Mouse (Mus musculus): ENCODE results near the gene Msi2. TPM values are rescaled to one million over a fixed set of nuclear protein-coding genes. Genes with fewer than 3 reads are reported as not detected.

The Msi2 gene
- polyA plus RNA-seq, 1 experiment from 2014 or later, result 33.1 TPM

GRCm38 (mm10) chr11:88348056-88348455, 370.3 kb downstream of the Msi2 start:
- no peaks in the 10 kb centered on the region for H3K27me3 ChIP-seq (ENCODE audit: control insufficient read depth, insufficient read depth, low read length)
- H3K9me3 ChIP-seq (ENCODE audit: control insufficient read depth, low read length), result no peaks in the 10 kb centered on the region
- WGBS, result 8% methylated on average over 3 of the region's 3 CpGs
- peaks cover 48% of the 10 kb centered on the region for H3K4me1 ChIP-seq (ENCODE audit: control insufficient read depth, insufficient read depth, low read length)
- no peak for ATAC-seq (ENCODE audit: low FRiP score, low TSS enrichment)
- H3K36me3 ChIP-seq (ENCODE audit: control insufficient read depth, insufficient read depth, low read length), result peaks cover 11% of the 10 kb centered on the region; the same call in 1 of the 2 replicates
- peak overlapping the region; percentile 80 for H3K27ac ChIP-seq (replicated peaks; ENCODE audit: low read depth, low read length)
- H3K9ac ChIP-seq (replicated peaks; ENCODE audit: low read length), result no peak overlapping the region
- H3K4me2 ChIP-seq (ENCODE audit: low read length), result no peak overlapping the region
- no peak overlapping the region for H3K4me3 ChIP-seq (replicated peaks; ENCODE audit: low read depth, low read length)
- DNase-seq, result peak; percentile 63

- no peak overlapping the region for H3K4me2 ChIP-seq (ENCODE audit: low read length)
- DNase-seq (no peak), ATAC-seq (ENCODE audit: low FRiP score, low TSS enrichment) (no peak)
- H3K4me3 ChIP-seq (replicated peaks; ENCODE audit: low read depth, low read length), result no peak overlapping the region
- H3K9ac ChIP-seq (replicated peaks; ENCODE audit: low read length), result no peak overlapping the region
- 85% methylated on average over 5 of the region's 5 CpGs for WGBS
- H3K9me3 ChIP-seq (ENCODE audit: control insufficient read depth, low read length), result no peaks in the 10 kb centered on the region
- no peak overlapping the region for H3K27ac ChIP-seq (replicated peaks; ENCODE audit: low read depth, low read length)
- H3K4me1 ChIP-seq (ENCODE audit: control insufficient read depth, insufficient read depth, low read length), result peaks cover 37% of the 10 kb centered on the region
- no peaks in the 10 kb centered on the region for H3K27me3 ChIP-seq (ENCODE audit: control insufficient read depth, insufficient read depth, low read length)
- peaks cover 11% of the 10 kb centered on the region; the same call in 1 of the 2 replicates for H3K36me3 ChIP-seq (ENCODE audit: control insufficient read depth, insufficient read depth, low read length)
These were observed 372.2 kb downstream of the Msi2 start for GRCm38 (mm10) chr11:88346066-88346465.

DNA sequence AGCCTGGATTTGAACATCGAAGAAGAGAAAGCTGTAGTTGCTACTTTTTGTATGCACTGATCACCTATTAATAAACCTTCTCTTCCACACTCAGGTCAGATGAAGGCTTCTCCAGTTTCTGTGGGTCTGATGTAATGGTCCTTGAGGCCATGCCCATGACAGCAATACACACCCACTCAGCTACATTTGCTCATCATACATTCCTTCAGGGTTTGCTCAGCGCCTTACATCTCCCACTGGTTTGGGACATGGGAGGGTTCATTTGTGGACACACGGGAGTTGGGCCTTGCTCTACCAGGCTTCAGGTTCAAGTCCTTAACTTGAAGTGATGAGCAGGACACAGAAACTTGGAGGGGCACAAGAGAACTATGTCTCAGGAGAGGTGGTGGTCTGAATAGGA, 380.4 kb downstream of the Msi2 start:
- H3K4me1 ChIP-seq (ENCODE audit: control insufficient read depth, insufficient read depth, low read length), result peaks cover 6% of the 10 kb centered on the region
- H3K27ac ChIP-seq (replicated peaks; ENCODE audit: low read depth, low read length), result no peak overlapping the region
- H3K9ac ChIP-seq (replicated peaks; ENCODE audit: low read length), result no peak overlapping the region
- H3K36me3 ChIP-seq (ENCODE audit: control insufficient read depth, insufficient read depth, low read length), result peaks cover 12% of the 10 kb centered on the region; the same call in 1 of the 2 replicates
- H3K27me3 ChIP-seq (ENCODE audit: control insufficient read depth, insufficient read depth, low read length), result no peaks in the 10 kb centered on the region
- over 99% methylated on average over 3 of the region's 3 CpGs for whole genome bisulfite sequencing
- no peaks in the 10 kb centered on the region for H3K9me3 ChIP-seq (ENCODE audit: control insufficient read depth, low read length)
- no peak overlapping the region for H3K4me3 ChIP-seq (replicated peaks; ENCODE audit: low read depth, low read length)
- no peak overlapping the region for H3K4me2 ChIP-seq (ENCODE audit: low read length)
- DNase-seq (no peak), ATAC-seq (ENCODE audit: low FRiP score, low TSS enrichment) (no peak)

DNA sequence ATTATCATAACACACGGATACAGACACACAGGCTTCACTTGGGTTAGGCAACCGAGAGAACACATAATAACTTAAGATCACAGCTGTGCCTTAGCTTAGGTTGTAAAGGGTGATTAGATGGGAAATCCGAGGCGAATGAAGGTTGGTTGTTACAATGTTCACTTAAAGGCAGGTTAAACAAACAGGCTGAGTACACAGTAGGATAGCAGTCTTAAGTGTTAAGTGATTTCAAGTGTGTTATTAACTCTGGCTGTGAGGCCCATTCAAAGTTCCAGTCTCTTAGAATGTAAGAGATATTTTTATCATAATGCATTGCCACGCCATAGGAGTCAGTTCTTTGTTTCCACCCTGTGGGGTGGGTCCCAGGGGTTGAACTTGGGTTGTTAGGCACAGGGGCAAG, 383.4 kb downstream of the Msi2 start:
- Histone ChIP-seq H3K9ac (replicated peaks; ENCODE audit: low read length) (no peak overlapping the region), H3K27ac (replicated peaks; ENCODE audit: low read depth, low read length) (peak overlapping the region; percentile 37; the same call in 1 of the 2 replicates), H3K4me1 (ENCODE audit: control insufficient read depth, insufficient read depth, low read length) (peaks cover 18% of the 10 kb centered on the region), H3K9me3 (ENCODE audit: control insufficient read depth, low read length) (no peaks in the 10 kb centered on the region), H3K27me3 (ENCODE audit: control insufficient read depth, insufficient read depth, low read length) (no peaks in the 10 kb centered on the region), H3K4me2 (ENCODE audit: low read length) (no peak overlapping the region), H3K4me3 (replicated peaks; ENCODE audit: low read depth, low read length) (no peak overlapping the region), H3K36me3 (ENCODE audit: control insufficient read depth, insufficient read depth, low read length) (peaks cover 12% of the 10 kb centered on the region; the same call in 1 of the 2 replicates)
- DNase-seq, result no peak
- WGBS, result 19% methylated on average over 5 of the region's 5 CpGs
- ATAC-seq (ENCODE audit: low FRiP score, low TSS enrichment), result no peak

DNA sequence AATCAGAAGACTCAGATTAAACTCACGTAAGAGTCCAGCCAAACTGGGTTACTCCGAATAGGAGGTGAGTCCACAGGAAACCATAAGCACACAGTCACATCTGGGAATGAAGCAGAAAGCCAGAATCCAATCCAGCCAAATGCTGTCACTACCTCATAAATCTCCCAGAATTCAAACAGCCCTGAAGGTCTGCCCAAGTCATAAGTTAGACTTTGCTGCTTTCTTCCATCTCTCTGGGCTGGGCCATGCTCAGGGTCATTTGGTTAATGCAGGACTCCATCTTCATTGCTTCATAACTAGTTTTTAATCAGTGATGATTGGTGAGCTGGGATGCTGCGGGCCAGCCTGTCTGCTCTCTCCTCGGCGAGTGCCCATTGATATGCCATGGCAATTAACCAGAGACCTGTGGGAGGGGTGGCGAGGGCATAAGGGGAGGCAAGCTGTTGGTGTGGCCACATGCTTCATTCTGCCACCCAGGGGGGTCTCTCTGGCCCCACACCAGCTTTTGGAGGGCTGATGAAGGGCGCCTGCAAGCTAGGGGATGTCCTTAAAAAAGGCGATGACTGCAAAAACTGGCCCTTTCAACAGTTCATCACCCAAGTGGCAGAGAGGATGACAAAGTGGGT, 385.9 kb downstream of the Msi2 start:
- Histone ChIP-seq H3K27ac (replicated peaks; ENCODE audit: low read depth, low read length) (no peak overlapping the region), H3K36me3 (ENCODE audit: control insufficient read depth, insufficient read depth, low read length) (no peaks in the 10 kb centered on the region), H3K27me3 (ENCODE audit: control insufficient read depth, insufficient read depth, low read length) (no peaks in the 10 kb centered on the region), H3K9ac (replicated peaks; ENCODE audit: low read length) (no peak overlapping the region), H3K4me2 (ENCODE audit: low read length) (no peak overlapping the region), H3K9me3 (ENCODE audit: control insufficient read depth, low read length) (no peaks in the 10 kb centered on the region), H3K4me1 (ENCODE audit: control insufficient read depth, insufficient read depth, low read length) (peaks cover 18% of the 10 kb centered on the region), H3K4me3 (replicated peaks; ENCODE audit: low read depth, low read length) (no peak overlapping the region)
- 84% methylated on average over 8 of the region's 8 CpGs for WGBS
- DNase-seq (no peak), ATAC-seq (ENCODE audit: low FRiP score, low TSS enrichment) (no peak)

GRCm38 (mm10) chr11:88331722-88332121, 386.6 kb downstream of the Msi2 start:
- Histone ChIP-seq H3K36me3 (ENCODE audit: control insufficient read depth, insufficient read depth, low read length) (no peaks in the 10 kb centered on the region), H3K4me1 (ENCODE audit: control insufficient read depth, insufficient read depth, low read length) (peaks cover 18% of the 10 kb centered on the region), H3K27me3 (ENCODE audit: control insufficient read depth, insufficient read depth, low read length) (no peaks in the 10 kb centered on the region), H3K4me3 (replicated peaks; ENCODE audit: low read depth, low read length) (no peak overlapping the region), H3K27ac (replicated peaks; ENCODE audit: low read depth, low read length) (no peak overlapping the region), H3K9me3 (ENCODE audit: control insufficient read depth, low read length) (no peaks in the 10 kb centered on the region), H3K9ac (replicated peaks; ENCODE audit: low read length) (no peak overlapping the region), H3K4me2 (ENCODE audit: low read length) (no peak overlapping the region)
- no peak for DNase-seq
- no peak for ATAC-seq (ENCODE audit: low FRiP score, low TSS enrichment)
- WGBS, result 91% methylated on average over 8 of the region's 8 CpGs

DNA sequence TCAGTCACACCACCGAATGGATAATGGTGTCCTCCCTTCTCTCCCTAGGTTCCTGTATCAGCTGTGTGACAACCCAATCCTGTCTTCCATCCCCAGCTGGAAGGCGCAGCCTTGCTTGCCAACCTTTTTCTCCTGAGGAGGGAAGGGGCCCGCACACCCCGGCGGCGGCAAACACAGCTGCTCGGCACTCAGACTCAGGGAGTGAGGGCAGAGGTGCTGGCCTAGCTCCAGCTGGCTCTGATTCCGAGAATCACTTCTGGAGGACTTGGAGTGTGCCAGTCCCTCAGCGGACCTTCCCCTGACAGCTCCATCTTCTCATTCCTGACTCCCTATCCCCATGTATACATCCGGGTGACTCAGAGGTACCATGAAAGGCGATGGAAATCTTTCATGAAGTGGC, 387.5 kb downstream of the Msi2 start:
- Histone ChIP-seq H3K9me3 (ENCODE audit: control insufficient read depth, low read length) (no peaks in the 10 kb centered on the region), H3K4me1 (ENCODE audit: control insufficient read depth, insufficient read depth, low read length) (peaks cover 18% of the 10 kb centered on the region), H3K9ac (replicated peaks; ENCODE audit: low read length) (no peak overlapping the region), H3K27me3 (ENCODE audit: control insufficient read depth, insufficient read depth, low read length) (no peaks in the 10 kb centered on the region), H3K36me3 (ENCODE audit: control insufficient read depth, insufficient read depth, low read length) (no peaks in the 10 kb centered on the region), H3K4me2 (ENCODE audit: low read length) (no peak overlapping the region), H3K4me3 (replicated peaks; ENCODE audit: low read depth, low read length) (no peak overlapping the region), H3K27ac (replicated peaks; ENCODE audit: low read depth, low read length) (peak overlapping the region; percentile 47)
- DNase-seq, result peak; percentile 79
- 50% methylated on average over 11 of the region's 11 CpGs for WGBS
- ATAC-seq (ENCODE audit: low FRiP score, low TSS enrichment), result no peak

DNA sequence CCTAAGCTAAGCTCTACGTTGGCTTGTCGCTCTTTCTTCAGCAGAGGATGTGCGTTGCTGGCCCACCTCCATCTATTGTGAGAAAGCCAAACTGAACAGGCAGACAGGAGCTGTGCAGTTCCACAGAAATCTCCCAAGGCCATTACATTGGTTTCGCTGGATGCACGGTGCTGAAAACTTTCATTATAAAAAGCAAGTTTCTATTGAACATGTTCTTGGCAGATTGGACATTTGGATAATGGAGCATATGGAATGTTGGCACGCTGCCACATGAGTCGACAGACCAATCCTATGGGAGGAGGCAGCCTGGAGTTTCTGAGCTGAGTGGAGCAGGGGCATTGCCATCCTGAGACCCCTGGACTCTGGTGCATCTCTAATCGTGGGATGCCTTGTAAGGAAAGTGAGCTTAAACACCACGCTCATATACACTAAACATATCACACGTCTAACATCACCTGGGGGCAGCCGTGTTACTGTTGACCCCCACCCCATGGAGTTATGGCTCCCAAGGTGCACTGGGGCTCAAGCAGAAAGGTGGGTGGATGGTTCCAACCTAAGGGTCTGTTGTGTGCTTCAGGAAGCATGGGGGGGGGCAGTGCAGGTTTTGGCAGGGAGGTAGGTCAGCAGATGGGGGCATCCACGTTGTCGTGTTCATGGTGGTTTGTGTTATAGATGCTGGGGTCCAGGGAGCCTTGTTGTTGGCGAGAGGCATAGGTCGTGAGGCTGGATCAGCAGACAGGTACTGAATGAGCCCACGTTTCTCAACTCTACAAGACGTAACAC, 389.3 kb downstream of the Msi2 start:
- no peaks in the 10 kb centered on the region for H3K9me3 ChIP-seq (ENCODE audit: control insufficient read depth, low read length)
- H3K4me2 ChIP-seq (ENCODE audit: low read length), result no peak overlapping the region
- H3K27me3 ChIP-seq (ENCODE audit: control insufficient read depth, insufficient read depth, low read length), result no peaks in the 10 kb centered on the region
- 76% methylated on average over 17 of the region's 17 CpGs for WGBS
- no peak overlapping the region for H3K4me3 ChIP-seq (replicated peaks; ENCODE audit: low read depth, low read length)
- H3K9ac ChIP-seq (replicated peaks; ENCODE audit: low read length), result no peak overlapping the region
- ATAC-seq (ENCODE audit: low FRiP score, low TSS enrichment) (peak; percentile 40; the same call in 1 of the 2 replicates), DNase-seq (peak; percentile 72)
- no peaks in the 10 kb centered on the region for H3K36me3 ChIP-seq (ENCODE audit: control insufficient read depth, insufficient read depth, low read length)
- H3K4me1 ChIP-seq (ENCODE audit: control insufficient read depth, insufficient read depth, low read length), result peaks cover 11% of the 10 kb centered on the region; the same call in 1 of the 2 replicates
- H3K27ac ChIP-seq (replicated peaks; ENCODE audit: low read depth, low read length), result no peak overlapping the region

- no peak for DNase-seq
- H3K36me3 ChIP-seq (ENCODE audit: control insufficient read depth, insufficient read depth, low read length), result no peaks in the 10 kb centered on the region
- WGBS, result 12% methylated on average over 4 of the region's 4 CpGs
- no peak for ATAC-seq (ENCODE audit: low FRiP score, low TSS enrichment)
- H3K27ac ChIP-seq (replicated peaks; ENCODE audit: low read depth, low read length), result no peak overlapping the region
- peaks cover 8% of the 10 kb centered on the region; the same call in 1 of the 2 replicates for H3K4me1 ChIP-seq (ENCODE audit: control insufficient read depth, insufficient read depth, low read length)
- no peaks in the 10 kb centered on the region for H3K27me3 ChIP-seq (ENCODE audit: control insufficient read depth, insufficient read depth, low read length)
- no peak overlapping the region for H3K9ac ChIP-seq (replicated peaks; ENCODE audit: low read length)
- no peaks in the 10 kb centered on the region for H3K9me3 ChIP-seq (ENCODE audit: control insufficient read depth, low read length)
- H3K4me2 ChIP-seq (ENCODE audit: low read length), result no peak overlapping the region
- no peak overlapping the region for H3K4me3 ChIP-seq (replicated peaks; ENCODE audit: low read depth, low read length)
These were observed 391.3 kb downstream of the Msi2 start for GRCm38 (mm10) chr11:88327016-88327415.
